Mouse (Mus musculus) frontal cortex, postnatal 14 days (tissue): Measurements from ENCODE around the gene 1700018G05Rik.
"Not testable (repeated sequence)": the region's sequence is repeated elsewhere in the genome, so short reads cannot be mapped to it uniquely, and the experiment has no call there.

Experiments used
- DNase-seq, 2 experiments: peaks; one replicate each; pipeline ENCODE4 v3.0.0; 2022; ENCODE audit warnings: low spot score in 2 of 2

Gene 1700018G05Rik

GRCm38 (mm10) chrX:102928072-102928471 is at the start of gene 1700018G05Rik:
Gene 1700018G05Rik (plus strand): TSS chrX:102928372.
- not testable (repeated sequence) for DNase-seq

GRCm38 (mm10) chrX:102908587-102908986 is 19.6 kb upstream of the 1700018G05Rik start, which contains the start of the genes Dmrtc1a and 1700011M02Rik:
Gene Dmrtc1a (minus strand): TSS chrX:102908687.
Gene 1700011M02Rik (plus strand): TSS chrX:102908905.
- DNase-seq = not testable (repeated sequence)

- not testable (repeated sequence) for DNase-seq
These were observed 13.3 kb upstream of the 1700018G05Rik start for GRCm38 (mm10) chrX:102914823-102915222.

- peak in 1 of 2 experiments; percentile 13 for DNase-seq
These were observed 1.5 kb upstream of the 1700018G05Rik start for GRCm38 (mm10) chrX:102926707-102927106.

- no peak for DNase-seq
These were observed 4.9 kb downstream of the 1700018G05Rik start for GRCm38 (mm10) chrX:102932992-102933570.

GRCm38 (mm10) chrX:102933571-102934394 is 5.6 kb downstream of the 1700018G05Rik start:
- peak in 1 of 2 experiments; percentile 44 for DNase-seq

GRCm38 (mm10) chrX:102934395-102934764 is 6.2 kb downstream of the 1700018G05Rik start:
- no peak for DNase-seq

- DNase-seq = no peak
These were observed 8.6 kb downstream of the 1700018G05Rik start for GRCm38 (mm10) chrX:102936743-102937142.

GRCm38 (mm10) chrX:102950136-102950535 is 22.0 kb downstream of the 1700018G05Rik start:
- DNase-seq = not testable (repeated sequence)

GRCm38 (mm10) chrX:102958917-102959316 is 30.7 kb downstream of the 1700018G05Rik start:
- DNase-seq = no peak

GRCm38 (mm10) chrX:102960581-102960980 is 32.4 kb downstream of the 1700018G05Rik start:
- no peak for DNase-seq
